Mouse (Mus musculus) bone marrow macrophage, adult 2 months (primary cell): Measurements from ENCODE around the gene Ldlrap1. TPM values are rescaled to one million over a fixed set of nuclear protein-coding genes. Genes with fewer than 3 reads are reported as not detected.

Experiments used
- H3K27ac ChIP-seq: 2 replicates; pipeline ENCODE4 v1.5.1; 2012; ENCODE audit warnings: low read depth, low read length; ENCODE audit not compliant: insufficient read depth
- H3K4me1 ChIP-seq: 2 replicates; pipeline ENCODE4 v1.6.1; 2012; ENCODE audit warnings: low read length; ENCODE audit not compliant: control insufficient read depth, insufficient read depth
- H3K4me3 ChIP-seq: 2 replicates; pipeline ENCODE4 v1.5.1; 2012; ENCODE audit warnings: mild to moderate bottlenecking, low read length, moderate library complexity; ENCODE audit not compliant: insufficient read depth
- CTCF ChIP-seq: IDR thresholded peaks from 2 replicates; pipeline ENCODE4 v1.5.1; 2012; ENCODE audit warnings: low read depth, mild to moderate bottlenecking, low read length, moderate library complexity
- POLR2A ChIP-seq: IDR thresholded peaks from 2 replicates; pipeline ENCODE4 v1.6.1; 2012; ENCODE audit warnings: mild to moderate bottlenecking, low read depth, low read length, borderline replicate concordance
- polyA plus RNA-seq: library from polyadenylated mRNA; stranded (reverse); fragments of >200 nt; gene quantifications from 2 replicates; pipeline ENCODE4 v1.2.4, GENCODE M21; 2012; ENCODE audit not compliant: missing spikeins, insufficient read depth, insufficient read length

The Ldlrap1 gene
- polyA plus RNA-seq, 1 experiment = 34.0 TPM

DNA sequence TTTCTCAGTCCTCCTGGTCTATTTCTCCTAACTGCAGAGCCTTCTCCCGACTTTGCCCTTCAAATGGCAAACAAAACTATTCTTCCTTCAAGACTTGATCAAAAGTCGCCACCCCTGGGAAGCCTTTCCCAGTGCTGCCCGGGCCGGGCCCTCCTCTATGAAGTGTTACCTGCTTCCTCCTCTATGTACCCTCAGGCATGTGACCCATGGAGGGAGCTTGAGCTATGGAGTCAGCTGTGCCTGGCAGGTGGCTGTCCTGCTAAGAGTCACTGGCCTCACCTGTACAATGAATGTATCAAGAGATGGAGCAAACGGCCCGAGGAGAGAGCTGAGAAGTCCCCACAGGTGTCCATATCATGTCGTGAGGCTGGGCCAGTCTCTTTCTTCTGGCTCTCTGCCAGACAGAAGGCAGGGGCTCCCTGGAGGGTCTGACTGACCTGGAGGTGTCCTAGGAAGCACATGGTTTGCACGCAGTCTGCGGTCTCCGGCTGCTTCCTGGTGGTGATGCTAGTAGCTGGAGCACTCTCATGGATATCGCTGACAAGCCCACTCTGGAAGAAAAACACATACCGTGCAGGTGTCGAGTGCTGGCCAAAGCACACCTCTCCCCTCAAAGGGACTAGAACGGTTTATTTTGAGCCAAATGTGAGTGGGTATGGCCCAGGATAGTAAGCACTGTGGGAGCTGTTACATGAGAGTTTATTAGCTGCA, 7.6 kb upstream of the Ldlrap1 start:
- Histone ChIP-seq H3K4me3 (no peak overlapping the region), H3K4me1 (peaks cover 29% of the 10 kb centered on the region), H3K27ac (no peak overlapping the region)
- TF ChIP-seq CTCF = no peak
- TF ChIP-seq POLR2A = no peak

DNA sequence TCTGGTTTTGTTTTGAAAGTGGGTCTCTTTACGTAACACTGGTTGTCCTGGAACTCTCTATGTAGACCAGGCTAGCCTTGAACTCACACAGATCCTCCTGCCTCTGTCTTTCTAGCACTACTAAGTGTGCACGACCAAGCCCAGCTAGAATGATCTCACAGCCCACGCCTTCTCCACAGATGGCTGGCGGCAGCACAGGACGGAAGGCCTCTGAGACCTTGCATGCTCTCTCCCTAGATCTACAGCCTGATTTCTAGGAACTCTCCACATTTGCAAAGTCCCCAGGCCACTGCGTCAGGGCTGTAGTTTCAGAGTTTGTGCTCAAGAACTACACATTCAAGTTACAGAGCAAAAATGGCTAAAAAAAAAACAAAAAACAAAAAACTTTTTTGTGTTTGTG, 6.3 kb upstream of the Ldlrap1 start:
- Histone ChIP-seq H3K4me1 (peaks cover 19% of the 10 kb centered on the region), H3K4me3 (no peak overlapping the region), H3K27ac (no peak overlapping the region)
- TF ChIP-seq CTCF = no peak
- no peak for TF ChIP-seq POLR2A

DNA sequence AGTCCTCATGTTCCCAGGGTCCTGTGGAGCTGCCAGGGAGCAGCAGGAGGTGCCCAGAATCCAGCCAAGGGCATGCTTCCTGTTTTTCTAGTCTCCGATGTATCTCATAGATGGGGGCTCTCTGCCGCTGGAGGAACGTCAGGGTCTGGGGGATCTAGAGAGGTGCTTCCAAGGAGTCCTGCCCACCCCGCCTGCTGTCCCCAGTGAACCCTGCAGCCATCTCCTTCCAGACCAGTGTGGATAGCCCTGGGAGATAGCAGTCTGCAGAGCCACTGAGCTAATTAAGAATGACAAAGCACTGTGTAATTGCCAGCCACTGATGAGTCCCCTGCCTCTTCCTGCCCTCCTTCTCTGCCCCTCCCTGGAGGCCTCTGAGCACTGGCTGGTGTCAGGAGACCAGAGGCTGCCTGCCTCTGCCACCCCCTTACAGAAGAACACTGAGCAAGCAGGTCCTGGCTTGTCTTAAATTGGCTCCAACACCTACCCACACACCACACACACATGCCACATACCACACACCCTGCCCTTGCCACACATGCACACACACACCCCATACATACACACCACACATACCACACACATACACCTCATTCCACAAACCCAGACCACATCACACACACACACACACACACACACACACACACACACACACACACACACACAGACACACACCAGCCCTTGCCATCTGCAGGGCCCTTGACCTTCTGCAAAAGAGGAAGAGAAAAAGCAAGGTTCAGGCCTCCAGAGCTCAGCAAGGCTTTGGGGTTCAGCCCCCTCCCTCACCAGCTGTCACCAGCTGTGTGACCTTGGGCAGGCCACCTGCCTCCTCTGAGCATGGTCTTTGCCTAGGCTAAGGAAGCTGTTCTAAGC, 5.2 kb upstream of the Ldlrap1 start:
- no peak for TF ChIP-seq POLR2A
- no peak for TF ChIP-seq CTCF
- peak overlapping the region; percentile 65 for H3K27ac ChIP-seq

DNA sequence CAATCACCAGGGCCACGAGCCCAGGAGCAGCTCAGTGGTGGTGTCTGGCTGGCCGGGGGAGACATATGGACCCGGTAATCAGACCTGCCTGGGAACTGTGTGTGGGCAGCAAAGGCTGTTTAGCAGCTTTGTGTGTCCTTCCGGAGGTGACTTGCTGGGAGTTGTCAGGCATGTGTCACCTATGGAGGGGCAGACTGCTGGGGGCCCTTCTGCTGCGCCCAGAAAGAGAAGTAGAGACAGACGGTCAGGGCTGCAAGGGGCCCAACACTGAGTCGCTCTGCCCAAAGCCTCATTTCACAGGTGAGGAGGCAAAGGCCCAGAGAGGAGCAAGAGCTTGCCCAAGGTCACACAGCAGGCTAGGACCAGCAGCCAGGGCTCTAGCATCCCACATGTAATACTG, 2.1 kb upstream of the Ldlrap1 start:
- Histone ChIP-seq H3K27ac (no peak overlapping the region), H3K4me3 (no peak overlapping the region), H3K4me1 (peaks cover 31% of the 10 kb centered on the region)
- TF ChIP-seq CTCF = no peak
- no peak for TF ChIP-seq POLR2A

More for the DNA sequence above, 5.2 kb upstream of the Ldlrap1 start:
- Histone ChIP-seq H3K4me1 (peaks cover 19% of the 10 kb centered on the region), H3K4me3 (peak overlapping the region; percentile 9; the same call in 1 of the 2 replicates)

DNA sequence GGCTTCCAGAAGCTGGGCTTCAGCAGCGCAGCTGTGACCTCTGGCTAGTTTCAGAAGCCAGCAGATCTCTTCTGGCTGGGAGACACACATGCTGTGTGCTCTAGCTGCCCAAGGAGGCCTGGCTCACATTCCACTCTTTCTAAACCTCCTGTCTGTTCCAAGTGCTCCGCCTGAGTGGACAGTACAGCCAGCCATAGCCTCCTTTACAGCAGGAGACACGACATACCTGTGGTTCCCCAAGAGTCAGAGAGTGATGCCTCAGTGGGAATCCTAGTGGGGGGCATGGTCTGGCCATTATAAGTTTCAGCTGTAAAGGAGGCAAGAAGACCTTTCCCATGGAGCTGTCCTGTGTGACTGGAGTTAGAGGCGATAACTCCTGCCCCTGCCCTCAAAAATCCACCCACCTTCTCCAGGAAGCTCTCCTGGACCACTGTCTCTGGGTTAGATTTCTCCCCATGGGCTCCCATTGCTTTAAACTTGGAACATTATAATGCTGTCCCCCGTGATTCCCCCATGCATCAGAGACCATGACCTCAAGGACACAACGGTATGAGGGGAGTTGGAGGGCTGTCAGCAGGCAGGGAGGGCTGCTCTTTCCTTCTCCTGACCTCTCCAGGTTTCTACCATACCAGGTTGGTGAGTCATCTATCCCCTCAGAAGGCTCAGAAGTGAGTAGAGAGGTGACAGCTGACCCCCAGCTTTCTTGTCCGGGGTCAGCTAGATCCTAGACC, 1.4 kb upstream of the Ldlrap1 start:
- peaks cover 37% of the 10 kb centered on the region for H3K4me1 ChIP-seq
- no peak overlapping the region for H3K4me3 ChIP-seq
- H3K27ac ChIP-seq = no peak overlapping the region
- TF ChIP-seq CTCF (no peak), POLR2A (no peak)

DNA sequence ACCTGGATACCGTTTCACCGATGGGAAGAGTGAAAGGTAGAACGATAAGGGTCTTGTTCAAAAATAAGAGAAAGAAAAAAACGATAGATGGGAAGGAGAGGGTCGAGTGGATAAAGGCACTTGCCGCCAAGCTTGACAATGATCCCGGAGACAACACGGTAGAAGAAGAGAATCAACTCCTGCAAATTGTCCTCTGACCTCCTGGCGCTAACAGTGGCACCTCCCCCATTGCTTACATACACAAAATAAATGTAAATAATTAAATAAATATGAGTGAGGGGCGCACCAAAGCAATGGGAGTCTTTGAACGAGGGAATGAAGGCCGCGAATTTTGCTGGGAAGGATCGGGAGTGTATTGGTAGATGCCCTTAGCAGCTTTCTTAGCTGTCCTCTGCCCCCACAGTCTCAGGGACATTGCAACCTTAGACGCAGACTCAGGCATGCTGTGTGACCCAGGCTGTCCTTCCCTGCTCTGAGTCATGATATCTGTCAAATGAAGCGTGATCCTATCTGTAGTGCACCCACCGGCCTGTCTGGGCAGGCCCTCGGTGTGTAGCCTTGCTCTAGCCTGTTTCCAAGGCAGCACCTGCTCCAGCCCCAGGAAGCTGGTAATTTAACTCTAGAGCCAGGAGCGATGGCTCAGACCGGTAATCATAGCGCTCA, 533 bp upstream of the Ldlrap1 start:
- H3K4me1 ChIP-seq = peaks cover 46% of the 10 kb centered on the region
- no peak for TF ChIP-seq CTCF
- no peak for TF ChIP-seq POLR2A
- peak overlapping the region; percentile 13; the same call in 1 of the 2 replicates for H3K27ac ChIP-seq
- peak overlapping the region; percentile 71 for H3K4me3 ChIP-seq

DNA sequence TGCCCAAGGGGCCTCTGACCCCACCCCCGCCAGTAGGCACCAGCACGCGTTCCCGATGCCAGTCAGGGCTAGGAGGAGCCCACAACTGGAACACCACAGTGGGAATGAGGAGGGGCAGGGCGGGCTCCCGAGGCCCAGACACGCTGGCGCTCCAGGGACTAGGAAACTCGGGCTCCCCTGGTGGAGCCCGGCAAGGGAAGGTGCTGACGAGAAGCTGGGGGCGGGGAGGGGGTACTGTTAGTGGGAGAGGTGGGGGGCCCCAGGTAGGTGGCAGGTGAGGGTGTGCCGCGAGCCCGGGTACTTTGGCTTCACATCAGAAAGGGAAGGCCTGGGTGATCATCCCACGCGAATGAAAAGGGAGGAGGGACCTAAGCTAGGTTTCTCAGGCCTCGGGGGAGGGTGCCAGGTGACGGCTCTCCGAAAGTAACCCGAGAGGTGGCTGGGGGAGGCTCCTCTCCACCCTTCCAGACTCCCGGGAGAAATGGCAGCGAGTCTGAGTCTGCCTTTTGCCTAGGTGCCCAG, 859 bp downstream of the Ldlrap1 start:
- Histone ChIP-seq H3K27ac (no peak overlapping the region; the same call in 1 of the 2 replicates), H3K4me1 (peaks cover 42% of the 10 kb centered on the region), H3K4me3 (peak overlapping the region; percentile 88)
- no peak for TF ChIP-seq POLR2A

DNA sequence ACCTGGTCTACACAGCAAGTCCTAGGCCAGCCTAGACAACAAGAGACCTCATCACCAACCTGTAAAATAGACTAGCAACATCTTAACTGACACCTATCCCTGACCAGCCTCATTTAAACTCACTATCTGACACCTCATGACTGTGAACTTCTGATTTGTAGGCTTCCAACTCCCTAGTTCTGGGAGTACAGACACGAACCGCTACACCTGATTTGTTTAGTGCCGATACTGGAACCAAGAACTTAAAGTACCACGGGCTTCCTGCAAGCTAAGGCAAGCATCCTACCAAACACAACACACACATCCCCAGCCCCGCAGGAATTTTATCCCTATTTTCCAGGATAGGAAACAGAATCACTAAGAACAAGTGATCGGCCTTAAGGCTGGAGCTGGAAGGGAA, 1.5 kb downstream of the Ldlrap1 start:
- H3K4me1 ChIP-seq = peaks cover 46% of the 10 kb centered on the region
- TF ChIP-seq CTCF = no peak
- no peak for TF ChIP-seq POLR2A
- peak overlapping the region; percentile 88 for H3K4me3 ChIP-seq
- H3K27ac ChIP-seq = no peak overlapping the region

DNA sequence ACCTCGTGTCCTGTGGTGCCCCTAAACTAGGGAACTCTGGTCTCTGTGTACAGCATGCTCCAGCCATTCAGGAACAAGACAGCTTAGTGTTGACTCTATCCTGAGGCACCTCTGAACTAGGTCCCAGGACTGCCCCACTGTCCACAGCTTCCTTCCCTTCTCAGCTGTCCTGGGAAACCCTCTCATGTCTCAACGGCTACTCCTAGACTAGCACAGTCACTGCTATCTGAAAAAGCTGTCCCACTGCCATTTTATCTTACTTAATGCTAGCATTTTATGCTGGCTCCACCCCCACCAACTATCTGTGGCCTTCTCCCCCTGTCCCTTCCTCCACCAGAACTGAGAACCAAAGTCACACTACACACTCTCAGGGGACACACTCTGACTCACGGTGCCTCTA, 3.5 kb downstream of the Ldlrap1 start:
- Histone ChIP-seq H3K4me3 (no peak overlapping the region), H3K4me1 (peaks cover 62% of the 10 kb centered on the region), H3K27ac (peak overlapping the region; percentile 73)
- TF ChIP-seq CTCF (no peak), POLR2A (no peak)
